Mouse (Mus musculus) ovary, postnatal 36 days (tissue): ENCODE measurements around the gene Fstl4.
A peak's percentile ranks its signal among the peaks of the same experiment; 100 is the strongest.
"Not testable (repeated sequence)": the region's sequence is repeated elsewhere in the genome, so short reads cannot be mapped to it uniquely, and the experiment has no call there.

Source experiments
- DNase-seq: peaks from one replicate; pipeline ENCODE4 v3.0.0; 2022; ENCODE audit warnings: low spot score, mixed read lengths

Fstl4 gene

DNA sequence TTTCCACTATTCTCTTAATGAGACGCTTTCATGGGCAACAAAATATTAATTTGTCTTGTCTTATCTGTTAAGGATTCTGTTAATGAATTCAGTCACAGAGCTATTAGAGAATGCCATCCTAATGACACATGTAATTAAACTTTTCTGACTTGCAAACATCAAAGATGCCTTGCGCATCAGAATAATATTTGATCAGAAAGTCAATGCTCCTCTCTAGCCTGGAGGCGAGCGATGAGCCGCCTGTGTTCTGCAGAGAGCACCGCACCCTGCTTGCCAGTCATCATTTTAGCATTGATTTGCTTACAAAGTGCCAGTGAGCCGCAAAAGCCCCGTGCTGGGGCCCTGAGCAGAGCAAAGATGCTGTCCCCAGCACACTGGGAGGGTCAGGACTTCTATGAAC is 372.9 kb downstream of the Fstl4 start:
- no peak for DNase-seq

DNA sequence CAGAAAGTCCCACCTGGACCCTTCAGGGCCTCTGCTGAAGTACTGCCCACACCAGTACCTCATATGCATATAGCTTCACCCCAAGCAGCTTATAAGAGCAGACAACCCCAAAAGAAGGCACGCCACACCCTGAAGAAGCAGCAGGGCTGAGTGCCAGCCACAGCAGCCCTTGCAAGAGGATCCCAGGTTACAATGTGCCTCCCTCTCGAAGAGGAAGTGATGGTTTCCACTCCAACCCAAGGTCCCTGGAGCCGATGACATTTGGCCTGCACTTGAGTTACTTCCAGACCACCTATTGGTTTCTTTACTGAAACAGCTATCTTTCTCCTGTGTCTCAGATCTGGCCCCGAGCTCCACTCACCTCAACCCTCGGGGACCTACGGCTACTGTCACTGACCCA is 373.8 kb downstream of the Fstl4 start:
- DNase-seq, result no peak

DNA sequence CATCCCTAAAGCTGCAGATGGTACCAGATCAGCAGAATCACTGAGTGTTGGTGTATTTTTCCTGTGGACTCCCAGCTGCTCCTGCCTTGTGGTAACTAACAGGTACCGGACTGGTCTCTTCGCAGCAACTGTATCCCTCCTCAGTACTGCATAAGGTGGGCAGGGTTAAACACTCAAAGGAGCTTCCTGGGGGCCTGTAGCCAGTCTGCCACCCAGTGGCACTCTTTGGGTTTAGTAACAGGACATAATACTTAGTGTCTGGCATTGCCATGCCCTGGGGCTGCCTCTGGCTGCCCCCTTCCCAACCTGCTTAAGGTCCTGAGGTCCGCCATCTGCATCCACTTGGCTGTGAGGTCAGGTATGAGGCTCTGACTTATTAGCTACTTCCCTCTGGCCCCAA is 375.2 kb downstream of the Fstl4 start:
- no peak for DNase-seq

DNA sequence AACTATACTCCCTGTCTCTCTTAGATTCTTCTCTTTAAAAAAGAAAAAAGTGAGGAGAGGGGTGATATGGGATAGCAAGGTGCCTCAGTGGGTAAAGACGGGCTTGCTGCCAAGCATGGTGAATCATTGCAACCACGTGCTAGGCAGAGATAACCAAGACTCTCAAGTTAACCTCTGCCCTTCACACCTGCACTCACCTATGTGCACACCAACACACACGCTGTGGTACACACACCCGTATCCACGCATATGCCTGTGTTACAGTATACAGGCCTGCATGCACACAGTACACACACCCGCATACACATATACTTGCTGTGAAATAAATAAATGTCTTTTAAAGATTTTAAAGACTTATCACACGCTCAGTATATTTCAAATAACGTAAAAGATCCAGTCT is 375.8 kb downstream of the Fstl4 start:
- no peak for DNase-seq

DNA sequence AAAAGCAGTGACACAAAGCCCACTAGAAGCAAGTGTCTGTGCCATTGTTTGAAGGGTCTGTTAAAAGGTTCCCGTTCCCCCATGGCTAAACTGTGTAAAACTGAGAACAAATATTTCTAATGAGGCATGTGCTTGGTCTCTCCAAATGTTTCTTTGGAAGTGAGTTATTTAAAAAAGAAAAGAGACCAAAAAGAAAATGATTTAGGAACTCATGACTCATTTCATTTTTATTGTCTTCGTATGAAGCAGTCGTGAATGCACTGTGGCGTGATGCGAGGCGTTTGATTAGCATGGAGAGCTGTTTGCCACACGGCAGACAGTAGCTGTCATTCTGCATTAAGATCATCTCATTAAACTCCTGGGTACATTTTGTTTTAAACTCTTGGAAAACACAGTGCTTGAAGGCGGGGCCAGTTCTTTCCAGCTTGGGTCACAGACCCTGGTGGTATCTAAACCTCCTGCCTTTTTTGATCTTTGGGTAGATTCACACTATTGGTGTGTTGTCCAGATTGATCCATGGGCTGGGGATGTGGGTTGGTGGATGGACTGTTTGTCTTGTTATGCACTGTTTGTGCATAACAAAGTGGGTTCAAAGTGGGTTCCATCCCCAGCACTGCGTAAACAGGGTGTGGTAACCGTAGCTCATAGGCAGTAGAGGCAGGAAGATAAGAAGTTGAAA is 376.4 kb downstream of the Fstl4 start:
- DNase-seq, result no peak

DNA sequence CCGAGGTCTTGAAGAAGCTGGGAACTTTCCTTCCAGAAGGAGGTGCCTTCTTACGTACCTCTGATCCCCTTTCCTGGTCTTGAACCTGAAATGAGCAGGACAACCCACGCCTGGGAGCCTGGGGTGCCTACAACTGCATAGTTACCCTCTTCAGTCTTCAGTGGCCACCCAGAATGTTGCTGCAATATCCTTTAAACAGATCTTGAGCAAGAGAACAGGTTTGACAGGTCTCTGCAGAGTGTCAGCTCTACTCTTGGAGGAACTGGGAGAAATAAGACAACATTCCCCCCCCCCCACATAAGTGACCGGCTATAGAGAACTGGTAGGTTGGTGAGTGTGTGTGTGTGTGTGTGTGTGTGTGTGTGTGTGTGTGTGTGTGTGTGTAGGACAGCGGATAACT is 379.1 kb downstream of the Fstl4 start:
- no peak for DNase-seq

DNA sequence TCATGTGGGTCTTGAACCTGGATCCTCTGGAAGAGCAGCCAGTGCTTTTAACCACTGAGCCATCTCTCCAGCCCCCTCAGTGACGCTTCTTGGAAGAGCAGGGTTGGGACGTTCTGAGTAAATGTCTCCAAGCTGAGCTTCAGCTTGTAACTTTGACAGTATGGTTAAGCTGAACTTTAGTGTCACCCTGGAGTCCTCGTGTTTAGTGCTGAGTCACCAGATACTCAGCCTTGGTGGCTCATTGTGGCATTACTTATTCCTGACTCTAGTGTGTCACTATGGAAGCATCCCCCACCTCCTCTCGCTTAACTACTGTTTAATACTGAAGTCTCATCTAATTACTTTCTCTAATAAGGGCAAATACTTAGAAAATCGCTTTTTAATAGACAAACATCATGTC is 380.1 kb downstream of the Fstl4 start:
- DNase-seq, result no peak

DNA sequence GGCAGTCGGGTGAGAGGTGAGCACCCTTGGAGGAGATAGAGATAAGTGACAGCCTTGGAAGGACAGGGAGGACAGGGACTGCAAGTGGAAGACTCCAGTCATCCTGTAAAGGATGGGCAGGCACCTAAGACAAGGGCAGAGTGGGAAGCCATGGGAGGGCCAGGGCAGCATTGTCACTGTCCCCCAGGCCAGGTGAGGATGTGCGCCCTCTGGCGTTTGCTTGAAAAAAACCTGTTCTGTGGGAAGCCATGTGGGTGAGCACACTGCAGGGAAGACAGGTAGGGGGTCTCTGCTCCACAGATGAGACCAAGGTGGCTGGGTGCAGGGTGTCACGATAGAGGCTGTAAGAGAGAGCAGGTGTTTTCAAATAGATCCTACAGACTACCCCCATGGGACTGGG is 381.9 kb downstream of the Fstl4 start:
- DNase-seq, result peak; percentile 40

DNA sequence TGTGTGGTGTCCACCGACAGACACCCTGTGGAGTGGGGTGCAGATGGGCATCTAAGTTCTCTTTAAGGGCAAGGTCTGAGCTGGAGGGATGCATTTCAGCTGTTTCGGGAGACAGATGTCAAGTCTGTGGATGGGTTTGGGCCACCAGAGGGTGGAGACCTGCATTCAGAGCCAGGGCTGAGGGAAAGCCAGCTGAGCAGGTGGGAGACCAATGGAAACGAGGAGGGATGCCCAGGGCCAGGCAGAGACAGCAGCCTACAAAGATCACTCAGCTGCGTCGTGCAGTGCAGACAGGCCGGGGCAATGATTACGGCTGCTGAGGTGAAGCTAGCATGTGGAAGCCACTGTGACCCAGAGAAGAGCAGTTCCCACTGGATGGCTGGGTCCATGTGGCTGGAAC is 392.0 kb downstream of the Fstl4 start:
- DNase-seq, result no peak

DNA sequence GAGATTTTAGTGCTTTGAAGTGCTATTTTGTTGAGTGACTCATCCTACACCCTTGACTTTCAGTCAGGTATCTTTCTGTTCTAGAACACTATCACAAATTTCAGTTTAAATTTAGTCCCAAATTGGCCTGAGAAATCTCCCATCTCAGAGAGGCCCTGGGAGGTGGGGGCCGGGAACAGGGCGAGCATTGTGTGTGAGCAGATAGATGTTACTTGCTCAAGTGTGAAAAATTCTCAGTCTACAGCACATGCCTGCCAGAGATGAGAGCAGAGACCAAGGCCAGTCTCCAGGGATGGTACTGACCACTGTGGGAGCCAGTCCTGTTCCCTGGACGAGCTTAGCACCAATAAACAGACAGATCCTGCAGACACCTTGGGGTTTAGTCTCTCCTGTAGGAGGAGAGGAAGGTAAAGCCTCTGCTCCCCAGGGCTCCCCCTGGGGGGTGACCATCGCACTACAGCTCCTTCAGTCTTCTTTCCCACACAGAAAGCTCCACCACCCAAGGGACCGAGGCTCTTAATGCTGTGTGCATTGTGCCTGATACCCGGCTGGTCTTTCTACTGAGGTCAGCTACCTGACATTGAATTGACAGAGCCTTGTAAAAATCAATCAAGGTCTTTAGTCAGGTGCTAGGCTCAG is 393.3 kb downstream of the Fstl4 start:
- no peak for DNase-seq

DNA sequence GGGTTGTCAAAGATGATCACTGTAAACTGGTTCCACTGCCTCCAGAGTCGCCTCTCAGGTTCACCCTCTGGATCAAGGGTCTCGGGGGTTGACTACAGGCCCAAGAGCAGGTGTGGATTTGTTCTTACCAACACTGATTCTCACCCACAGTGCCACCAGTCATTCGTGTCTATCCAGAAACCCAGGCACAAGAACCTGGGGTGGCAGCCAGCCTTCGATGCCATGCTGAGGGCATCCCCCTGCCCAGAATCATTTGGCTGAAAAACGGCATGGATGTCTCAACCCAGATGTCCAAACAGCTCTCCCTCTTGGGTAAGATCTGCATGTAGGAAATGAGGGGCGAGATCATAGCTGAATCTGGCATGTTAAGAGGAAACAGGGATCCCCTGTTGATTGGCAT is 398.0 kb downstream of the Fstl4 start:
- no peak for DNase-seq

DNA sequence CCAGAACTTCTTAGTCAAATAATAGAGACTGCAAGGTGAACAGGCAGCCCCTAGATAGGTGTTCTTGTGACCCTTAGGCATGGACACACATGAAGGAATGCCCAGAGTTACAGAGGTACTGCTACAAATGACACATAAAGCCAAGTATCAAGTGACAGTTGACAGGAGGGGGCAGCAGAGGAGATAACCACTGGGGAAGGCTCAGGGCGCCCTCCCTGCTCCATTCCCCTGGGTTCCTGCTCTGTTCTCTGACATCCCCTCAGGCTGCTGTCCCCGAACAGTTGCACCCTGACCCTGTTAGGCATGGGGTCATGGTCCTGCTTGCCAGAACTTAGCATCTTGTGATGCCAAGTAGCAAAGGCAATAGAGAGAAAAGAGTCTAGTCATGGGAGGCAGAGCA is 402.0 kb downstream of the Fstl4 start:
- DNase-seq, result no peak

DNA sequence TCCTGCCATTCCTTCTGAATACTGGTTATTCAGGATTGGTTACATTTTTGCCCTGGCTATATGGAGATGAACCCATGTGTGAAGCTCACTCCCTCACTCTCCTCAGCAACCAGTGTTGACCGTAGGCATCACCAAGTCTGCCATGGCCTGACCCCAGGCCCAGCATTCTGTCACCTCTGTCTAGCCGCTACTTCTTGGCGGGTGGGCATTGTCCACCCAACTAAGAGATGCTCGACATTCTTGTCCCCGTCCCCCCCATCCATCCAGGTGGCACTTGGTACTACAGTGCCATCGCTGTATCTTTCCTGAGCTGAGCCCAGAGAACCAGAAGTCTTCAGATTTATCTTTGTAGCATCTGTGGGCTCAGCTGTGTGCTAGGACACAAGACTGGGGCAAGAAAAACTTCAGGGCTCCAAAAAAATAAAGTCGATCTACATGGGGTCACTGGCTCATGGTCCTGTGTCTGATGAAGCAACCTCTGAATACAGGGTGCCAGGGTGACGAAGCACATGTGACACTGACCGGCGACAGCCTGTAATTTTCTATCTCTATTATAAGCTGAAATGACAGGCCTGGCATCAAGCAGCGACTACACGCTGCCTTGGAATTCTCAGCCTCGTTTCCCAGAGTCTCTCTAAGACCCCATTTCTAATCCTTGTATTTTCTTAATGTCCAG is 417.9 kb downstream of the Fstl4 start:
- DNase-seq, result no peak

DNA sequence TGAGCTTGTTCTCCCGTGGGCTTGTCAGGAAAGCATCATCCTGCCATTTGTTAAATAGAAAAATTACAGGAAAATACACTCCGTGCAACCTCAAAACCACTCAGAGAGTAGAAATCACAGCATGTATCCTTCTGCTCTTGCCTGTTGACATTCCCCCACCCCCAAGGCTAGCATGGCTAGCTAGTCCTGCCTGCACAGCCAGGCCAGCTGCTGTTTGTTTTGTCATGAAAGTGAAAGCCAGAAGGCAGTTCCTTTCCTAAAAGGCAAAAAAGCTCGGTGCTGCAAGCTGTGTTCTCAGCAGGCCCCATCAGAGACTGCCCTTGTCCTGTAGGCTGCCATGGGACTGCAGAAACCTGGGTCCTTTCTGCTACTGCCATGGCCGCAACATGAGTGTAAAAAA is 418.4 kb downstream of the Fstl4 start:
- DNase-seq, result no peak

DNA sequence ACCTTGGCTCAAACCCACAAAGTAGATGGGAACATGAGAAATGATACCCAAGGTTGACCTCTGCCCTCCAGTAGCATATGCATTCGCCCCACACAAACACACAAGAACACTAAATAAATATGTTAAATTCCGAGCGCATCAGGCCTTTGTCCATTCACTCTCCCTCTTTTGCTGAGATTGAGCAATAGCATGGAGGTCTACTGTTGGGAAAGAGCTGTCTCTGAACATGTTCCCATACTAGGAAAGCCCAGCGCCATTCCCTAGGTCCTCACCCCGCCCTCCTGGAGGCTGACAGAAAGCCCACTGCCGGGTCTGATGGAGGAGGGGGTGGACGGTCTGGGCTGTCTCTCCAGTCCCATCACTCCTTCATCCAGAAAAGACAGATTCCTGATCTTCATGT is 419.6 kb downstream of the Fstl4 start:
- DNase-seq, result no peak

DNA sequence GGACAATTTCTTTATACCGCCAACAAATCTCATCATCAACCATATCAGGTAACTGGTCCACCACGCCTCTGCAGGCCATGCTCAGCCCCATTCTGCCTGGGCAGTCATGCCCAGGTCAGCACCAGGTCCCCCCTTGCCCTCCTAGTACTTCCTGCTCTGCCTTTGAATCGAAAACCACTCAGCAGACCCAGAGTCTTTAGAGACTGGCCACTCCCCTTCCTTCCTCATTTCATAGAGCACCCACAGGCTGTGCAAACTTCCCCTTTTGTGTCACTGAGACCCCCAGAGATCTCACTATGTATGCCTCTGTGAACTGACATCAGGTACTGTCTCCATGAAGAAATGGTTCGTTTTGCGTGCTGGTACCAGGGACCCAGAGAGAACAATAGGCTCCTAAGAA is 420.3 kb downstream of the Fstl4 start:
- DNase-seq, result no peak

DNA sequence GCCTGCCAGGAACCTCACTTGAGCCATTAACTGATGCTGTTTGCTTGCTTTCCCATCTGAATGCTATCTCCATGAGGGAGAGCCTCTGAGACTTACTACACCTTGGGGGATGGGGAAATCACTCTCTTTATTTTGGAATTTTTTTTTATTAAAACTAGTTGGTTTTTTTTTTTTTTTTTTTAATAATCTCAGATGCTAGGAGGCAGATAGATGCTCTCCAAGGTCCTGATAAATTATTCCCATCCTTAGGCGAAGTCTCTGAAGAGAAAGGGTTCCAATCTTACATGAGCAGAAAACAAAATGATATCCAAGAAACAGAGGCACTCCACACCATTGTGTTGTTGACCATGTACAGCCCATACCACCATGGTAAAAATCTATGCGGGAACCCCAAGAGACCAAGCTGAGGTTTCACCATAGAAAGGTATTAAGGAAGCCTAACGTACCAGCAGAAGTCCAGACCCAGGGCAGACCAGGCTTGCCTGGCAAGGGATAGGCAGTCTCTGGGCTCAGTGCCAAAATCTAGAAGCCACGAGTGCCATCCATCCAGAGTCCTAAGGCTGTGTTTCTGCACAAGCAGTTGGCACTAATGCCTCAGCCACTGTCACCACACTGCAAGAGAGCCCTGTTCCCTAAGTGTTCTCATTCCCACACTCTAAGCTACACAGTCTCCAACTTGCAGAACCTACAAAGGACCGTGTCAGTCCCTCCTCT is 423.1 kb downstream of the Fstl4 start:
- no peak for DNase-seq

DNA sequence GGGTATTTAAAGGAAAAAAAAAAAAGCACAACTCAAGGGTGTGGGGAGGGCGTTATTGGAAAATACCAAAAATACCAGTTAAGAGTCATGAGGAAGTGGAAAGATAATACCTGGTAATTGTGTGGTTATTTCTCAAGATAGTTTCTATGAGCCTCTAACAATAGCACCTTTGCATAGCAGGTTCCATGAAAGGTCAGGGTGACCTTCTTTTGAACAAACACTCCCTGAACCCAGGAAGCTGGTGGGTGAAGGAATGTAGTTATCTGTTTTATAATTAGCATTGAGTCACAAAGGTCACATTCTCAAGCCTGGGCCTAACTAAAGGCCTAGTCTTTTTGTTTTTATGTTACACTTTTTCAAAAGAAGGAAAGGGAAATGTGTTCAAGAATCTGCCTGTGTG is 432.1 kb downstream of the Fstl4 start:
- not testable (repeated sequence) for DNase-seq

DNA sequence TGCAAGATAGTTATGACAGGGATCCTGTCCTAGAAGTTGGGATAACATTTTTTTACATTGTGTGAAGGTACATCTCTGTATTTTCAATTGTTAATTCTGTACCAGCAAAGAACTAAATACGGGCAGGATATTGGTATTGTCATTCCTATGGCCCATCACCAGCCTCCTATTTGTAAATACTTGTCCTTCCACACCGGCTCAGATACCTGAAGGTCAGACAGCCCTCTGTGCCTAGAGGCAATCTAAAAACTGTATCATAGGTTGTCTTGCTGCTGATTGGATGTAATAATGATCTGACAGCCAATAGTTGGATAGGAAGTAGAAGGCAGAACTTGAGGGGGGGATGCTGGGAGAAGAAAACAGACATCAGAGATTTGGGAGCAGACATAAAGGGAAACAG is 432.7 kb downstream of the Fstl4 start:
- DNase-seq, result no peak

DNA sequence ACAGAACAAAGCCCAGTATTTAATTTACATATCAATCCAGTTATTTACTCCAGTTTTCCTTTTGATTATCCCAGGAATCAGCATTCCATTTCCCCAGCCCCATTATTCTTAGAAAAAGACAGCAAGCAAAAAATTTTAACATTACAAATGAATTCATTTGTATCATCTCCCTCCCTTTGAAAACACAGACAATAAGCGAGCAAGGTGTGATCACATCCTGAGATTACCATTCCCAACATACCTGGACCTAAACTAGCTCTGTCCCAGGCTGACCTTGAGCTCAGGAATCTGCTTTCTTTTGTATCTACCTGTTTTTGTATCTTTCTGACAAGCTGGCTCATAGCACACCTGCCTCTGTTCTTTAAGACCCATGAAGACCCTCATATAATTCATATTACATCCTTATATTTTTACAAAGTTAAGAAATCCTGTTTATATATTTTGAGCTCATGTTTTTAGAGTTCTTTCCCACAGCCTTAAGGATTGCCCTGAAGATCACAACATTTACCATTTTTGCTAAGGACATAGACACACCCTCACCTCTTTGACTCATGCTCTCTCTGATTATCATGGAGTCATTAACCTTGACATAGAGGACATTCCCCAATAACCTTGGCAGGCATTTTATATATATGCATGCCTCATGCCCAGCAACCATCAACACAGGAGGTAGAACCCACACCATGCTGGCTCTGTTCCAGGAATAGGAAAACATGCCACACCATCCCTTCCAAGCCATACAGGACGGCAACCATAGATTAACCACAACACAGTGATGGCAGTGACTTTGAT is 438.2 kb downstream of the Fstl4 start:
- no peak for DNase-seq

DNA sequence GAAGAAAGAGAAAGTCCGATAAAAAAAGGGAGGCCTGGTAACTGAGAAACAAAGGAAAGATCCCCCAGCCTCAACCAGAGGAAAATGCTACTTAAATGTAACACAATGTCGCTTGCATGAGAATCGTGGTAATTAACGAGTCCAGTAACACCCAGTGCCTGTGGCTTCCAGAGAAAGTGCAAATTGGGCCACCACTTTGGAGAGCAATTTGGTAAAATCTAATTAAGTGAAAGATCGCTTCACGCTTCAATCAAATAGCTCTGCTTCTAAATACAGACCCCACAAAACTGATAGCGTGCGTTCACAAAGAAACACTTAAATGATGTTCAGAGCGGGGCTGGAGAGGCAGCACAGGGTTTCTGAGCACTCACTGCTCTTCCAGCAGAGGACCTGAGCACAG is 446.4 kb downstream of the Fstl4 start:
- DNase-seq, result no peak

DNA sequence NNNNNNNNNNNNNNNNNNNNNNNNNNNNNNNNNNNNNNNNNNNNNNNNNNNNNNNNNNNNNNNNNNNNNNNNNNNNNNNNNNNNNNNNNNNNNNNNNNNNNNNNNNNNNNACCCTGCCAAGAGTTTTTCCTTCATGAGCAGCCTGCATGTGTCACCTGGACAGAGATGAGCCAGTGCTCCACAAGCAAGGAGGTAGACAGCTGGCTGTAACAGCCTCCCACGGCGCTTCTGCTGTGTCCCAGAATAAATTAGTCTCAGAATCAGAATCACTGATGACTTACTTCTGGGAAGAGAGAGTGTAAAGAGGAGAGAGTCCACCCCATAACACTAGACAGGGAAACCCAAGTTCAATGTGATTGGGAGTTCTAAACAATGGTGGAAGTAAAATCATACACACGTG is 464.6 kb downstream of the Fstl4 start:
- no peak for DNase-seq
